Mouse (Mus musculus): ENCODE data around the gene Clec4d. TPM values are rescaled to one million over a fixed set of nuclear protein-coding genes. Genes with fewer than 3 reads are reported as not detected.

Gene Clec4d
- not detected for polyA plus RNA-seq (2012; fragmentation: generic; extraction: Trizol)

GRCm38 (mm10) chr6:123261555-123262161 is at the start of gene Clec4d:
Gene Clec4d (plus strand): TSS chr6:123262111.

GRCm38 (mm10) chr6:123229644-123230043 is 32.3 kb upstream of the Clec4d start, which contains the start of gene Clec4n:
Gene Clec4n (plus strand): TSS chr6:123229843.

GRCm38 (mm10) chr6:123289753-123290152 is 27.8 kb downstream of the Clec4d start, which contains the start of gene Clec4e:
Gene Clec4e (minus strand): TSS chr6:123289870.

GRCm38 (mm10) chr6:123308033-123308432 is 46.1 kb downstream of the Clec4d start, which contains the start of gene Vmn2r19:
Gene Vmn2r19 (plus strand): TSS chr6:123308333.

Other genes starting within 250 kb of the Clec4d start
- gene Clec4b1, start 212.1 kb upstream of the Clec4d start, polyA plus RNA-seq (2012; fragmentation: generic; extraction: Trizol), result not detected
- gene Clec4a2, start 155.7 kb upstream of the Clec4d start, polyA plus RNA-seq (2012; fragmentation: generic; extraction: Trizol), result not detected
- gene Clec4b2, start 89.2 kb upstream of the Clec4d start, polyA plus RNA-seq (2012; fragmentation: generic; extraction: Trizol), result not detected
- not detected for gene Clec4n, start 32.3 kb upstream of the Clec4d start, polyA plus RNA-seq (2012; fragmentation: generic; extraction: Trizol)
- gene Clec4e, start 27.8 kb downstream of the Clec4d start, polyA plus RNA-seq (2012; fragmentation: generic; extraction: Trizol), result not detected
- gene Vmn2r19, start 46.2 kb downstream of the Clec4d start, polyA plus RNA-seq (2012; fragmentation: generic; extraction: Trizol), result not detected
- not detected for gene Vmn2r20, start 156.0 kb downstream of the Clec4d start, polyA plus RNA-seq (2012; fragmentation: generic; extraction: Trizol)